Mouse (Mus musculus): ENCODE measurements around the gene Plvap. TPM values are rescaled to one million over a fixed set of nuclear protein-coding genes. Genes with fewer than 3 reads are reported as not detected.
A peak's percentile ranks its signal among the peaks of the same experiment; 100 is the strongest.
"Not testable (repeated sequence)": the region's sequence is repeated elsewhere in the genome, so short reads cannot be mapped to it uniquely, and the experiment has no call there.

Plvap gene
- polyA plus RNA-seq, 1 experiment from 2014 or later: 29.1 TPM

- not testable (repeated sequence) for H3K36me3 ChIP-seq (replicated peaks; ENCODE audit: insufficient read depth, low read length); H3K4me1 ChIP-seq (ENCODE audit: insufficient read depth); H3K4me3 ChIP-seq (ENCODE audit: low read depth, low read length); H3K4me2 ChIP-seq (ENCODE audit: low read depth, low read length); ATAC-seq; H3K9ac ChIP-seq (replicated peaks); H3K27ac ChIP-seq (ENCODE audit: low read depth); H3K27me3 ChIP-seq (ENCODE audit: insufficient read depth, low read length); H3K9me3 ChIP-seq (ENCODE audit: low read length)
- DNase-seq: peak; percentile 72
- TF ChIP-seq CTCF (IDR thresholded peaks at IDR 0.05; ENCODE audit: low read depth): peak; percentile 70
- WGBS (ENCODE audit: insufficient replicate concordance): 31% methylated on average over 9 of the region's 10 CpGs
Observed at GRCm38 (mm10) chr8:71519037-71519825, 7.7 kb upstream of the Plvap start.

- no peak for TF ChIP-seq CTCF (IDR thresholded peaks at IDR 0.05; ENCODE audit: low read depth)
- no peak for TF ChIP-seq EP300 (IDR thresholded peaks at IDR 0.05; ENCODE audit: low read depth)
- Histone ChIP-seq H3K4me3 (ENCODE audit: low read depth, low read length) (no peak overlapping the region), H3K27ac (ENCODE audit: low read depth) (no peak overlapping the region), H3K9me3 (ENCODE audit: low read length) (no peaks in the 10 kb centered on the region), H3K36me3 (replicated peaks; ENCODE audit: insufficient read depth, low read length) (no peaks in the 10 kb centered on the region), H3K27me3 (ENCODE audit: insufficient read depth, low read length) (no peaks in the 10 kb centered on the region), H3K4me2 (ENCODE audit: low read depth, low read length) (no peak overlapping the region), H3K4me1 (ENCODE audit: insufficient read depth) (no peaks in the 10 kb centered on the region), H3K9ac (replicated peaks) (no peak overlapping the region)
- no peak for DNase-seq
- ATAC-seq: no peak
- 37% methylated on average over 6 of the region's 6 CpGs for WGBS (ENCODE audit: insufficient replicate concordance)
Observed at GRCm38 (mm10) chr8:71516786-71517185, 5.2 kb upstream of the Plvap start.

GRCm38 (mm10) chr8:71515043-71515442, 3.5 kb upstream of the Plvap start:
- 70% methylated on average over 5 of the region's 5 CpGs for WGBS (ENCODE audit: insufficient replicate concordance)
- TF ChIP-seq CTCF (IDR thresholded peaks at IDR 0.05; ENCODE audit: low read depth): no peak
- no peak for TF ChIP-seq EP300 (IDR thresholded peaks at IDR 0.05; ENCODE audit: low read depth)
- ATAC-seq: no peak

GRCm38 (mm10) chr8:71513018-71513754, 1.6 kb upstream of the Plvap start:
- Histone ChIP-seq H3K27ac (ENCODE audit: low read depth) (no peak overlapping the region), H3K4me3 (ENCODE audit: low read depth, low read length) (no peak overlapping the region), H3K9ac (replicated peaks) (no peak overlapping the region), H3K4me2 (ENCODE audit: low read depth, low read length) (no peak overlapping the region), H3K4me1 (ENCODE audit: insufficient read depth) (no peaks in the 10 kb centered on the region), H3K9me3 (ENCODE audit: low read length) (no peaks in the 10 kb centered on the region), H3K27me3 (ENCODE audit: insufficient read depth, low read length) (peaks cover 10% of the 10 kb centered on the region), H3K36me3 (replicated peaks; ENCODE audit: insufficient read depth, low read length) (no peaks in the 10 kb centered on the region)
- no peak for TF ChIP-seq EP300 (IDR thresholded peaks at IDR 0.05; ENCODE audit: low read depth)
- TF ChIP-seq CTCF (IDR thresholded peaks at IDR 0.05; ENCODE audit: low read depth): no peak
- WGBS (ENCODE audit: insufficient replicate concordance): 36% methylated on average over 15 of the region's 15 CpGs
- ATAC-seq: no peak
- no peak for DNase-seq

More at GRCm38 (mm10) chr8:71515043-71515442, 3.5 kb upstream of the Plvap start:
- Histone ChIP-seq H3K4me1 (ENCODE audit: insufficient read depth) (no peaks in the 10 kb centered on the region), H3K4me3 (ENCODE audit: low read depth, low read length) (no peak overlapping the region), H3K9me3 (ENCODE audit: low read length) (no peaks in the 10 kb centered on the region), H3K27me3 (ENCODE audit: insufficient read depth, low read length) (no peaks in the 10 kb centered on the region), H3K9ac (replicated peaks) (no peak overlapping the region), H3K27ac (ENCODE audit: low read depth) (no peak overlapping the region), H3K4me2 (ENCODE audit: low read depth, low read length) (no peak overlapping the region), H3K36me3 (replicated peaks; ENCODE audit: insufficient read depth, low read length) (no peaks in the 10 kb centered on the region)
- no peak for DNase-seq

- Histone ChIP-seq H3K9ac (replicated peaks) (no peak overlapping the region; the same call in 1 of the 2 replicates), H3K27ac (ENCODE audit: low read depth) (no peak overlapping the region), H3K4me1 (ENCODE audit: insufficient read depth) (no peaks in the 10 kb centered on the region; the same call in 1 of the 2 replicates), H3K4me2 (ENCODE audit: low read depth, low read length) (no peak overlapping the region), H3K27me3 (ENCODE audit: insufficient read depth, low read length) (peaks cover 34% of the 10 kb centered on the region), H3K36me3 (replicated peaks; ENCODE audit: insufficient read depth, low read length) (no peaks in the 10 kb centered on the region), H3K4me3 (ENCODE audit: low read depth, low read length) (no peak overlapping the region), H3K9me3 (ENCODE audit: low read length) (no peaks in the 10 kb centered on the region)
- ATAC-seq (no peak), DNase-seq (no peak)
- 75% methylated on average over 2 of the region's 2 CpGs for WGBS (ENCODE audit: insufficient replicate concordance)
- no peak for TF ChIP-seq CTCF (IDR thresholded peaks at IDR 0.05; ENCODE audit: low read depth)
- TF ChIP-seq EP300 (IDR thresholded peaks at IDR 0.05; ENCODE audit: low read depth): no peak
Observed at GRCm38 (mm10) chr8:71509316-71509715, 2.2 kb downstream of the Plvap start.

GRCm38 (mm10) chr8:71507589-71508104, 3.9 kb downstream of the Plvap start:
- Histone ChIP-seq H3K27me3 (ENCODE audit: insufficient read depth, low read length) (peaks cover 34% of the 10 kb centered on the region), H3K36me3 (replicated peaks; ENCODE audit: insufficient read depth, low read length) (no peaks in the 10 kb centered on the region), H3K27ac (ENCODE audit: low read depth) (no peak overlapping the region), H3K4me2 (ENCODE audit: low read depth, low read length) (peak overlapping the region; percentile 60), H3K9me3 (ENCODE audit: low read length) (no peaks in the 10 kb centered on the region), H3K4me3 (ENCODE audit: low read depth, low read length) (peak overlapping the region; percentile 31), H3K4me1 (ENCODE audit: insufficient read depth) (no peaks in the 10 kb centered on the region; the same call in 1 of the 2 replicates), H3K9ac (replicated peaks) (no peak overlapping the region)
- WGBS (ENCODE audit: insufficient replicate concordance): 2% methylated on average over 59 of the region's 61 CpGs
- DNase-seq (peak; percentile 72), ATAC-seq (peak; percentile 61; the same call in 1 of the 2 replicates)
- TF ChIP-seq EP300 (IDR thresholded peaks at IDR 0.05; ENCODE audit: low read depth): no peak
- no peak for TF ChIP-seq CTCF (IDR thresholded peaks at IDR 0.05; ENCODE audit: low read depth)
